Mouse (Mus musculus): ENCODE measurements around the gene Dnajc5. TPM values are rescaled to one million over a fixed set of nuclear protein-coding genes. Genes with fewer than 3 reads are reported as not detected.

The Dnajc5 gene
- polyA plus RNA-seq, 1 experiment from 2014 or later = 70.5 TPM

DNA sequence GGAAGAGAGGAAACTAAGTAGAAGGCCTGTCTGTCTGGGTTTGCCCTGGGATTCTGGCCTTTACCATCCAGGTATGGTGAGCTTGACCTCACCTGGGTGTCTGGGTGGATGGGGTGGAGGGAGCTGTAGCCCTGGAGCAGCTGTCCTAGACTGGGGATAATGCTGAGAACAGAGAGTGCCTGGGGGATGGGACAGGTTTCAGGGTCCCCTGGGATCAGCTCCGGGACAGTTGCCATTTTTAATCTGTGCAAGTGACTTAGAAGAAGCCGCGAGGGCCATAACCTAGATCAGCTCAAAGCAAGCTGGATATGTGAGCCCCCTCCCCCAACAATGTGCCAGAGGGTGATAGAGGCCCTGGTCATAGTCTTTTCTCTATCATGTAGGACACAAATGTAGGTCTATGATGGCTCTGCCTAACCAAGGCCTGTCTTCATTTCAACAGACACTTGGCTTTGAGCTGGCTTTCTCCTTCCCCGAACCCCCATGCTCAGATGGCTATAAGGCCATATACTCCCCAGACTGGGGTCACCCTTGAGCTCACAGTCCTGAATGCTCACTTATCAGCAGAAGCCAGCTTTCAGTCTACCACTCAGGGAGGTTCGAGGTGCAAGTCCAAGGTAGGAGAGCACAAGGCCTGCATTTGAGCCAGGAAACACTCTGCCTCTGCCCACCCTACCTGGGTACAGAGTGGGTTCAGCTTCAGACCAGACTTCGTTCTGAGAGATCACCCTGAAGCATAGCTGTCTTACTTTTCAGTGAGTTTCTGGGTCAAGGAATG is 35.6 kb upstream of the Dnajc5 start:
- 70% methylated on average over 6 of the region's 6 CpGs for WGBS
- no peaks in the 10 kb centered on the region for H3K36me3 ChIP-seq (ENCODE audit: insufficient read depth, low read length)
- H3K4me3 ChIP-seq (replicated peaks; ENCODE audit: low read depth, low read length) = no peak overlapping the region
- peaks cover 30% of the 10 kb centered on the region for H3K4me1 ChIP-seq (replicated peaks; ENCODE audit: insufficient read depth, low read length)
- no peak overlapping the region for H3K4me2 ChIP-seq (ENCODE audit: low read length)
- H3K27me3 ChIP-seq (ENCODE audit: insufficient read depth, low read length) = no peaks in the 10 kb centered on the region
- TF ChIP-seq CTCF (IDR thresholded peaks at IDR 0.05; ENCODE audit: low read depth) = no peak
- H3K9ac ChIP-seq (ENCODE audit: low read depth, low read length) = no peak overlapping the region
- H3K9me3 ChIP-seq (replicated peaks; ENCODE audit: low read length) = no peaks in the 10 kb centered on the region
- H3K27ac ChIP-seq = no peak overlapping the region; the same call in 1 of the 2 replicates
- DNase-seq (ENCODE audit: low spot score) (no peak), ATAC-seq (replicated peaks; ENCODE audit: low FRiP score, low read depth) (no peak)

DNA sequence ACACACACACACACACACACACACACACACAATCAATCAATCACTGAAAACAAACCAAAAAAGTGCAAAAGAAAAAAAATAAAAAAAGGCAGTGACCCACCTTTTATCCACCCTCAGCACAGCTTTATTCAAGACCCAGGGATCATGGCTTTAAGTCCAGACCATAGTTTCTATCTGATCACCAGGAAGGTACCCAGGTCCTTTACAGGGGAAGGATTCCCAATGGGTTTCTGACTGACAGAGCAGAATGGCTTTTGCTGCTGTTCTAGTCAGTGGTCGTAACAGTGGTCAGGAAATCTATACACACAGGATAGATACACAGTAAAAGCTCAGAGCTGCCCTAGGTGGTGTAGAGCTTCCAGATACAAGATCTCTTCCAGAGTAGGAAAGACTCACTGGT is 34.5 kb upstream of the Dnajc5 start:
- no peaks in the 10 kb centered on the region for H3K9me3 ChIP-seq (replicated peaks; ENCODE audit: low read length)
- H3K9ac ChIP-seq (ENCODE audit: low read depth, low read length) = no peak overlapping the region
- 0% methylated on average over 1 of the region's 1 CpGs for WGBS
- peaks cover 30% of the 10 kb centered on the region for H3K4me1 ChIP-seq (replicated peaks; ENCODE audit: insufficient read depth, low read length)
- H3K4me2 ChIP-seq (ENCODE audit: low read length) = no peak overlapping the region
- peak overlapping the region; percentile 92 for H3K27ac ChIP-seq
- no peak for ATAC-seq (replicated peaks; ENCODE audit: low FRiP score, low read depth)
- H3K4me3 ChIP-seq (replicated peaks; ENCODE audit: low read depth, low read length) = no peak overlapping the region
- peak; percentile 79 for DNase-seq (ENCODE audit: low spot score)
- no peaks in the 10 kb centered on the region for H3K27me3 ChIP-seq (ENCODE audit: insufficient read depth, low read length)
- H3K36me3 ChIP-seq (ENCODE audit: insufficient read depth, low read length) = no peaks in the 10 kb centered on the region
- TF ChIP-seq CTCF (IDR thresholded peaks at IDR 0.05; ENCODE audit: low read depth) = no peak

DNA sequence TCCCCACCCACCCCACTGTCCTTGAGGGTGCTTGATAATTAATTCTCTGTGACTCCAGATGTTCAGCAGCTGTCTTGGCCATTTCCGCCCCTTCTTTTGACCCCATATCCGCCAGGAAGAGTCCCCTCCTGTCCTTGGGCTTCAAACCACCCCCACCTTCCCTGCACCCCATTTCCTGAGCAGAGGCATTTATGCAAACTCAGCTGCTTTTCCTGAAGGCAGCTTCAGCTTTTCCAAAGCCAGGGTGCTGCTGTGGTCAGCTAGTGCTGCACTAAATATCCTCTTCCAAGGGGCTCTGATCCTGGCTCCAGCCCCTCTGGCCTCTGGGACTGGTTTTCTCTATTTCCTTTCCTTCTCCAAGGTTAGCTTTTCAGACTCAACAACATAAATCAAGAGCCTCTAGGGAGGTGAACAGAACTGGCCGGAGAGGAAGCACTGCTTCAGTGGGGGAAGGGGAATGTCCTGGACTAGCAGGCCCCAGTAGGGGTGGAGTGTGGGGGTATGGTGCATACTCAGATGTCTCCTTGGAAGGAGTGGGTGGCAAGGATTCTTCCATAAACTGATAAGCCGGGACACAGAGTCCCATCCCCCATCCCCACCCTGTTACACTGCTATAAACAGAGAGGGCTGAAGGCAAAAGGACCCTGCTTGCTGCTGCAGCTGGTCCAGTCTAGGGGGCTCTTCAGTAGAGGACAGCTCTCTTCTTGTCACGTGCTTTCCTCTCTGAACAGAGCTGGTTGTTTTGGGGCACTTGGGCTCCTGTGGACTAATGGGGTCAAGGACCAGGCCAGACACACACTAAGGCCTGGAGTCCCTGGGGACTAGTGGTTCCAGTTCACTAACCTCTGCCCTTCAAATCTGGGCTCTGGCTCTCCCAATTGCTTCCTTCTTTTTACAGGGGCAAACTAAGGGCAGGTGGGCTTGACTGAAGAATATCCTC is 32.7 kb upstream of the Dnajc5 start:
- WGBS = 8% methylated on average over 5 of the region's 5 CpGs
- Histone ChIP-seq H3K4me3 (replicated peaks; ENCODE audit: low read depth, low read length) (no peak overlapping the region), H3K27me3 (ENCODE audit: insufficient read depth, low read length) (no peaks in the 10 kb centered on the region), H3K9ac (ENCODE audit: low read depth, low read length) (0 out of 2 replicates have a peak overlapping the region, but pooled peaks have one; percentile 5), H3K27ac (peak overlapping the region; percentile 92), H3K36me3 (ENCODE audit: insufficient read depth, low read length) (no peaks in the 10 kb centered on the region), H3K9me3 (replicated peaks; ENCODE audit: low read length) (no peaks in the 10 kb centered on the region), H3K4me2 (ENCODE audit: low read length) (peak overlapping the region; percentile 19; the same call in 1 of the 2 replicates), H3K4me1 (replicated peaks; ENCODE audit: insufficient read depth, low read length) (peaks cover 30% of the 10 kb centered on the region)
- ATAC-seq (replicated peaks; ENCODE audit: low FRiP score, low read depth) (peak; percentile 92), DNase-seq (ENCODE audit: low spot score) (peak; percentile 99)
- TF ChIP-seq CTCF (IDR thresholded peaks at IDR 0.05; ENCODE audit: low read depth) = no peak

DNA sequence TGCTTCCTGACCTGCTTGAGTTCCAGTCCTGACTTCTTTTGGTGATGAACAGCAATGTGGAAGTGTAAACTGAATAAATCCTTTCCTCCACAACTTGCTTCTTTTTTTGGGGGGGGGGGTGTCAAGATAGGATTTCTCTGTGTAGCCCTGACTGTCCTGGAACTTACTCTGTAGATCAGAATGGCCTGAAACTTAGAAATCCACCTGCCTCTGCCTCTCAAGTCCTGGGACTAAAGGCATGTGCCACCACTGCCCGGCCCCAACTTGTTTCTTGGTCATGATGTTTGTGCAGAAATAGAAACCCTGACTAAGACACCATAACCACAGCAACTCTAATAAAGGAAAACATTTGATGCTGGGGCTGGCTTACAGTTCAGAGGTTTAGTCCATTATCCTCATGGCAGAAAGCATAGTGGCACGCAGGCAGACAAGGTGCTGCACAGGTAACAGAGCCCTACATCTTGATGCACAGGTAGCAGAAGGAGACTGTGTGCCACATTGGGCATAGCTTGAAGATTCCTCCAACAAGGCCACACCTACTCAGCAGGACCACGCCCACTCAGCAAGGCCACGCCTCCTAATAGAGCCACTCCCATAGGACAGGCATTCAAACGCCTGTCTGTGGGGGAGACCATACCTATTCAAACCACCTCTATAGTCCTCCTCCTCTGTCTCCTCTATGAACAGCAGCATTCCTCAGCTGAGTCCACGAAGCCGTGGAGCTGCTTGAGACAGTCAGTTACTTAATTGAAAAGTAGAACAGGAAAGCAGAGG is 28.7 kb upstream of the Dnajc5 start:
- DNase-seq (ENCODE audit: low spot score) = peak; percentile 53
- TF ChIP-seq CTCF (IDR thresholded peaks at IDR 0.05; ENCODE audit: low read depth) = no peak
- WGBS = 34% methylated on average over 7 of the region's 7 CpGs

DNA sequence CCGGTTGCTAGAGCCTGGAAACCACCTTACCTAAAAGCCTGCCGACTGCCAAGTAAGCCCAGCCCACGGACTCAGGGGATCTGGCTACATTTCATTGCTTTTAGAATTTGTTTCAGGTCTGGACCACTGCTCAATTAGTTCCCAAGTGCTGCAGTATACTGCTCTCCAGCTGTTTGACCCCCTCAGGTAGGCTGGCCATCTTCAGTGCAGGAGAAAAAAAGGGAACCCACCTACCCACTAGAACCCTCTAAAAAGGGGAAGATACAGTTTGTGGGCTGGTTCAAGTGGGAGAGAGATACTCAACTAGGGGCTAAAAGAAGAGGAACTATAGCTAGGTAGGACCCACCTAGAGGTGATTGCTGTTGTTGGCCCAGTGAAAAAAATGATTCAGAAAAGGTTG is 28.1 kb upstream of the Dnajc5 start:
- Histone ChIP-seq H3K4me2 (ENCODE audit: low read length) (no peak overlapping the region), H3K4me1 (replicated peaks; ENCODE audit: insufficient read depth, low read length) (peaks cover 12% of the 10 kb centered on the region), H3K9ac (ENCODE audit: low read depth, low read length) (no peak overlapping the region), H3K27me3 (ENCODE audit: insufficient read depth, low read length) (no peaks in the 10 kb centered on the region), H3K27ac (no peak overlapping the region), H3K36me3 (ENCODE audit: insufficient read depth, low read length) (no peaks in the 10 kb centered on the region), H3K4me3 (replicated peaks; ENCODE audit: low read depth, low read length) (no peak overlapping the region), H3K9me3 (replicated peaks; ENCODE audit: low read length) (no peaks in the 10 kb centered on the region)
- ATAC-seq (replicated peaks; ENCODE audit: low FRiP score, low read depth) (no peak), DNase-seq (ENCODE audit: low spot score) (no peak)
- no peak for TF ChIP-seq CTCF (IDR thresholded peaks at IDR 0.05; ENCODE audit: low read depth)
- WGBS = 19% methylated on average over 3 of the region's 3 CpGs

More for the DNA sequence above, 28.7 kb upstream of the Dnajc5 start:
- no peak overlapping the region for H3K4me3 ChIP-seq (replicated peaks; ENCODE audit: low read depth, low read length)
- H3K27ac ChIP-seq = no peak overlapping the region
- no peak overlapping the region for H3K4me2 ChIP-seq (ENCODE audit: low read length)
- no peaks in the 10 kb centered on the region for H3K27me3 ChIP-seq (ENCODE audit: insufficient read depth, low read length)
- H3K4me1 ChIP-seq (replicated peaks; ENCODE audit: insufficient read depth, low read length) = peaks cover 18% of the 10 kb centered on the region
- no peak for ATAC-seq (replicated peaks; ENCODE audit: low FRiP score, low read depth)
- H3K36me3 ChIP-seq (ENCODE audit: insufficient read depth, low read length) = no peaks in the 10 kb centered on the region
- H3K9me3 ChIP-seq (replicated peaks; ENCODE audit: low read length) = no peaks in the 10 kb centered on the region
- H3K9ac ChIP-seq (ENCODE audit: low read depth, low read length) = no peak overlapping the region
